Mouse (Mus musculus): ENCODE data around the gene 9930022D16Rik. TPM values are rescaled to one million over a fixed set of nuclear protein-coding genes. Genes with fewer than 3 reads are reported as not detected.

The 9930022D16Rik gene
- polyA plus RNA-seq, 1 experiment from 2014 or later, result 0.11 TPM

GRCm38 (mm10) chr11:109395291-109395690, 18.4 kb upstream of the 9930022D16Rik start:
- no peaks in the 10 kb centered on the region for H3K9me3 ChIP-seq (replicated peaks; ENCODE audit: control insufficient read depth, low read length)
- no peaks in the 10 kb centered on the region for H3K27me3 ChIP-seq (ENCODE audit: control insufficient read depth, insufficient read depth, low read length)
- H3K27ac ChIP-seq (ENCODE audit: low read depth, low read length), result no peak overlapping the region
- peaks cover 5% of the 10 kb centered on the region; the same call in 1 of the 2 replicates for H3K4me1 ChIP-seq (ENCODE audit: control insufficient read depth, insufficient read depth, low read length)
- 93% methylated on average over 9 of the region's 9 CpGs for WGBS (ENCODE audit: insufficient replicate concordance)
- no peak for ATAC-seq (replicated peaks; ENCODE audit: insufficient number of reproducible peaks, low FRiP score, low TSS enrichment)
- H3K36me3 ChIP-seq (ENCODE audit: control insufficient read depth, insufficient read depth, low read length), result peaks cover 6% of the 10 kb centered on the region; the same call in 1 of the 2 replicates
- H3K4me2 ChIP-seq, result no peak overlapping the region
- H3K9ac ChIP-seq (ENCODE audit: low read depth, low read length), result no peak overlapping the region
- no peak overlapping the region for H3K4me3 ChIP-seq (ENCODE audit: low read depth, low read length)

DNA sequence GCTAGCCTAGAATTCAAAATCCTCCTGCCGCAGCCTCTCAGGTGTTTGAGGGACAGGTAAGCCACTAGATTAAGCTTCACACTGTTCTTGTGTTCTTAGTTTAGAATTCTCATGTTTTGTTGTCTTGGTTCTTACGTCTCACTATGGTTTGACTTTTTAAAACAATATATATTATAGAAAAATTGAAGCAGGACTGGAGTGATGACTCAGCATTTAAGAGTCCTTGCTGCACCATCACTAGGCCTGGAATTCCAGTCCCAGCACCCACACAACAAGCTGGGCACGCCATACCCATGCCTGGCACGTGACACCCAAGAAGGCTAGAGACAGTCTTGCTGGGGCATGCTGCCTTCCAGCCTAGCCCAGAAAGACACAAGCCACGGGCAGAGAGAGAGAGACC, 7.3 kb upstream of the 9930022D16Rik start:
- Histone ChIP-seq H3K27ac (ENCODE audit: low read depth, low read length) (no peak overlapping the region), H3K9me3 (replicated peaks; ENCODE audit: control insufficient read depth, low read length) (no peaks in the 10 kb centered on the region), H3K36me3 (ENCODE audit: control insufficient read depth, insufficient read depth, low read length) (no peaks in the 10 kb centered on the region), H3K27me3 (ENCODE audit: control insufficient read depth, insufficient read depth, low read length) (no peaks in the 10 kb centered on the region), H3K4me2 (no peak overlapping the region), H3K4me3 (ENCODE audit: low read depth, low read length) (no peak overlapping the region), H3K4me1 (ENCODE audit: control insufficient read depth, insufficient read depth, low read length) (no peaks in the 10 kb centered on the region), H3K9ac (ENCODE audit: low read depth, low read length) (no peak overlapping the region)
- ATAC-seq (replicated peaks; ENCODE audit: insufficient number of reproducible peaks, low FRiP score, low TSS enrichment), result no peak
- WGBS (ENCODE audit: insufficient replicate concordance), result 81% methylated on average over 5 of the region's 5 CpGs

GRCm38 (mm10) chr11:109410197-109410980, 3.3 kb upstream of the 9930022D16Rik start:
- no peaks in the 10 kb centered on the region for H3K27me3 ChIP-seq (ENCODE audit: control insufficient read depth, insufficient read depth, low read length)
- H3K36me3 ChIP-seq (ENCODE audit: control insufficient read depth, insufficient read depth, low read length), result no peaks in the 10 kb centered on the region
- no peak for ATAC-seq (replicated peaks; ENCODE audit: insufficient number of reproducible peaks, low FRiP score, low TSS enrichment)
- H3K27ac ChIP-seq (ENCODE audit: low read depth, low read length), result no peak overlapping the region
- no peak overlapping the region for H3K4me3 ChIP-seq (ENCODE audit: low read depth, low read length)
- no peak overlapping the region for H3K9ac ChIP-seq (ENCODE audit: low read depth, low read length)
- H3K9me3 ChIP-seq (replicated peaks; ENCODE audit: control insufficient read depth, low read length), result no peaks in the 10 kb centered on the region
- H3K4me1 ChIP-seq (ENCODE audit: control insufficient read depth, insufficient read depth, low read length), result no peaks in the 10 kb centered on the region; the same call in 1 of the 2 replicates
- WGBS (ENCODE audit: insufficient replicate concordance), result 82% methylated on average over 15 of the region's 15 CpGs
- no peak overlapping the region for H3K4me2 ChIP-seq

DNA sequence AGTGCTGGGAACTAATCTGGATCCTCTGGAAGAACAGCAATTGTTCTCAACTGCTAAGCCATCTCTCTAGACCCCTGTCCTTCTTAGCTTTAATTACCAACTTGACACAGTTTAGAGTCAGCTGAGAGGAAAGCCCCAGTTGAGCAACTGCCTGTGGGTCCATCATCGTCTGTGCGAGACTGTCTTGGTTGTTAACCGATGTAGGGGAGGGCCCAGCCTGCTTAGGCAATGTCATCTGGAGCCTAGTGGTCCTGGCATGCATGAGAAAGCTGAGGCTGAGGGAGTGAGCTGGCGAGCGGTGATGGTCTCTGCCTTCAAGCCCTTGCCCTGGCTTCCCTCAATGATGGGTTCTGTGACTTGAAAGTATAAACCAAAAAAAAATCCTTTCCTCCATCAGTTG, 1.1 kb downstream of the 9930022D16Rik start:
- Histone ChIP-seq H3K4me1 (ENCODE audit: control insufficient read depth, insufficient read depth, low read length) (no peaks in the 10 kb centered on the region; the same call in 1 of the 2 replicates), H3K27ac (ENCODE audit: low read depth, low read length) (no peak overlapping the region), H3K4me3 (ENCODE audit: low read depth, low read length) (no peak overlapping the region), H3K36me3 (ENCODE audit: control insufficient read depth, insufficient read depth, low read length) (no peaks in the 10 kb centered on the region), H3K9me3 (replicated peaks; ENCODE audit: control insufficient read depth, low read length) (no peaks in the 10 kb centered on the region), H3K4me2 (no peak overlapping the region), H3K9ac (ENCODE audit: low read depth, low read length) (no peak overlapping the region), H3K27me3 (ENCODE audit: control insufficient read depth, insufficient read depth, low read length) (no peaks in the 10 kb centered on the region)
- ATAC-seq (replicated peaks; ENCODE audit: insufficient number of reproducible peaks, low FRiP score, low TSS enrichment), result no peak
- 84% methylated on average over 5 of the region's 5 CpGs for WGBS (ENCODE audit: insufficient replicate concordance)

DNA sequence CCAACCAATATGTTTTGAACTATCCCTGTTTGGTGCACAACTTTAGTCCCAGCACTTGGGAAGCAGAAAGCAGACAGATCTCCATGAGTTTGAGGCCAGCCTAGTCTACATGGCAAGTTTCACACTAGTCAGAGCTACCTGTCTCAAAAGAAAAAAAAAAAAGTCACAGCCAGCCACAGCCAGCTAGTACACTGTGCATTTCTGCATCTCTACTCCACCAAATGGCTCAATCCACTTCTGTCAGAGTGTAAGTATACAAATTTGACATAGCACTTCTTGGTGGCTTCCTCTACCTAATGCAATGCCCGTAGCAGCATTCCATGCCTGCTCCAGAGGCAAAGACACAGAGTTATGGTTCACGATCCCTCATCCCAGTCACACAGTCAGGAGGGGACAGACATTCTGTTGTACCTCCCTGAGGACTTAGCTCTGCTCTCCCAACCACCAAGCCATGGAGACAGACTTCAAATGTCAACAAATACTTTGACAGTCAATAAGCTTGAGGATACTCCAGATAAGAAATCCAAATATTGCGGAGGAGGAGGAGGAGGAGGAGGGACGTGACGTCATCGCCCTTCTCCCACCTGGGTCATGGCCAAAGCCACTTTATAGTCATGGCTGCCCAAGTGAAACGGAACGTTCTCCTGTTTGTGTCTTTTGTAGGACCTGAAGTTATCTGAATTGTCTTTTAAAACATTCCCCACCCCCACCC, 3.1 kb downstream of the 9930022D16Rik start:
- no peak overlapping the region for H3K9ac ChIP-seq (ENCODE audit: low read depth, low read length)
- 68% methylated on average over 8 of the region's 8 CpGs for WGBS (ENCODE audit: insufficient replicate concordance)
- no peaks in the 10 kb centered on the region; the same call in 1 of the 2 replicates for H3K4me1 ChIP-seq (ENCODE audit: control insufficient read depth, insufficient read depth, low read length)
- no peak for ATAC-seq (replicated peaks; ENCODE audit: insufficient number of reproducible peaks, low FRiP score, low TSS enrichment)
- H3K36me3 ChIP-seq (ENCODE audit: control insufficient read depth, insufficient read depth, low read length), result no peaks in the 10 kb centered on the region
- H3K9me3 ChIP-seq (replicated peaks; ENCODE audit: control insufficient read depth, low read length), result no peaks in the 10 kb centered on the region
- H3K4me3 ChIP-seq (ENCODE audit: low read depth, low read length), result no peak overlapping the region
- no peak overlapping the region for H3K27ac ChIP-seq (ENCODE audit: low read depth, low read length)
- H3K27me3 ChIP-seq (ENCODE audit: control insufficient read depth, insufficient read depth, low read length), result no peaks in the 10 kb centered on the region
- no peak overlapping the region for H3K4me2 ChIP-seq

- no peaks in the 10 kb centered on the region for H3K27me3 ChIP-seq (ENCODE audit: control insufficient read depth, insufficient read depth, low read length)
- no peak overlapping the region for H3K4me2 ChIP-seq
- no peak overlapping the region for H3K27ac ChIP-seq (ENCODE audit: low read depth, low read length)
- H3K9ac ChIP-seq (ENCODE audit: low read depth, low read length), result no peak overlapping the region
- ATAC-seq (replicated peaks; ENCODE audit: insufficient number of reproducible peaks, low FRiP score, low TSS enrichment), result no peak
- no peak overlapping the region for H3K4me3 ChIP-seq (ENCODE audit: low read depth, low read length)
- H3K36me3 ChIP-seq (ENCODE audit: control insufficient read depth, insufficient read depth, low read length), result no peaks in the 10 kb centered on the region
- H3K9me3 ChIP-seq (replicated peaks; ENCODE audit: control insufficient read depth, low read length), result no peaks in the 10 kb centered on the region
- H3K4me1 ChIP-seq (ENCODE audit: control insufficient read depth, insufficient read depth, low read length), result no peaks in the 10 kb centered on the region; the same call in 1 of the 2 replicates
- 81% methylated on average over 9 of the region's 9 CpGs for WGBS (ENCODE audit: insufficient replicate concordance)
Measured at GRCm38 (mm10) chr11:109417472-109418040, 3.8 kb downstream of the 9930022D16Rik start.

DNA sequence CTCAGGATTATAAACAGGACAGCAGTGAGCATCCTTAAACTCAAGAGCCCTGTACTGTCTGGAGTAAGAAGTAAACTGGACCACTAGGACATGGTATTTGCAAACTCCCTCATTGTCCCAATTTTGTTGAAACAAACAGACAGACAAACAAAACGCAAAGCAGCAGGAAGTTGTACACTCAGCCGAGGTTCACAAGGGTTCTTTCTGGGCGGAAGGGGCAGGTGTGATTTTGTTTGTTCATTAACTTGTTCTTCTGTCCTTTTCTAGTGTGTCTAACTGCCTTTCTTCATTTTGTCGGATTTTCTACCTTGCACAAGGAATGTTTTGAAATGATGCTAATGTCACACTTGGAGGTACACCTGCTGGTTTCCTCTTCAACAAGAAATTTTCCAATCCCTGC, 5.7 kb downstream of the 9930022D16Rik start:
- Histone ChIP-seq H3K4me1 (ENCODE audit: control insufficient read depth, insufficient read depth, low read length) (no peaks in the 10 kb centered on the region; the same call in 1 of the 2 replicates), H3K9ac (ENCODE audit: low read depth, low read length) (no peak overlapping the region), H3K4me3 (ENCODE audit: low read depth, low read length) (no peak overlapping the region), H3K4me2 (no peak overlapping the region), H3K9me3 (replicated peaks; ENCODE audit: control insufficient read depth, low read length) (no peaks in the 10 kb centered on the region), H3K27me3 (ENCODE audit: control insufficient read depth, insufficient read depth, low read length) (no peaks in the 10 kb centered on the region), H3K36me3 (ENCODE audit: control insufficient read depth, insufficient read depth, low read length) (no peaks in the 10 kb centered on the region), H3K27ac (ENCODE audit: low read depth, low read length) (no peak overlapping the region)
- no peak for ATAC-seq (replicated peaks; ENCODE audit: insufficient number of reproducible peaks, low FRiP score, low TSS enrichment)
- WGBS (ENCODE audit: insufficient replicate concordance), result 70% methylated on average over 4 of the region's 4 CpGs

GRCm38 (mm10) chr11:109419961-109420566, 6.3 kb downstream of the 9930022D16Rik start:
- H3K27me3 ChIP-seq (ENCODE audit: control insufficient read depth, insufficient read depth, low read length), result no peaks in the 10 kb centered on the region
- no peak overlapping the region for H3K4me3 ChIP-seq (ENCODE audit: low read depth, low read length)
- no peaks in the 10 kb centered on the region for H3K36me3 ChIP-seq (ENCODE audit: control insufficient read depth, insufficient read depth, low read length)
- no peaks in the 10 kb centered on the region for H3K9me3 ChIP-seq (replicated peaks; ENCODE audit: control insufficient read depth, low read length)
- H3K4me1 ChIP-seq (ENCODE audit: control insufficient read depth, insufficient read depth, low read length), result no peaks in the 10 kb centered on the region; the same call in 1 of the 2 replicates
- ATAC-seq (replicated peaks; ENCODE audit: insufficient number of reproducible peaks, low FRiP score, low TSS enrichment), result no peak
- 48% methylated on average over 16 of the region's 16 CpGs for WGBS (ENCODE audit: insufficient replicate concordance)
- peak overlapping the region; percentile 21; the same call in 1 of the 2 replicates for H3K4me2 ChIP-seq
- H3K27ac ChIP-seq (ENCODE audit: low read depth, low read length), result no peak overlapping the region
- no peak overlapping the region for H3K9ac ChIP-seq (ENCODE audit: low read depth, low read length)
